Mouse (Mus musculus) liver, adult 2 months (tissue): Measurements from ENCODE around the gene Cuedc1.

ENCODE experiments used
- CTCF ChIP-seq: fragments of 200-500 bp; IDR thresholded peaks from 2 replicates; pipeline ENCODE4 v1.5.1; 2011; ENCODE audit warnings: low read depth, low read length, control low read depth
- POLR2A ChIP-seq: fragments of 200-500 bp; IDR thresholded peaks from 2 replicates; pipeline ENCODE4 v1.6.1; 2011; ENCODE audit warnings: low read length, control low read depth; ENCODE audit not compliant: insufficient read depth; ENCODE audit errors: extremely low read depth

DNA sequence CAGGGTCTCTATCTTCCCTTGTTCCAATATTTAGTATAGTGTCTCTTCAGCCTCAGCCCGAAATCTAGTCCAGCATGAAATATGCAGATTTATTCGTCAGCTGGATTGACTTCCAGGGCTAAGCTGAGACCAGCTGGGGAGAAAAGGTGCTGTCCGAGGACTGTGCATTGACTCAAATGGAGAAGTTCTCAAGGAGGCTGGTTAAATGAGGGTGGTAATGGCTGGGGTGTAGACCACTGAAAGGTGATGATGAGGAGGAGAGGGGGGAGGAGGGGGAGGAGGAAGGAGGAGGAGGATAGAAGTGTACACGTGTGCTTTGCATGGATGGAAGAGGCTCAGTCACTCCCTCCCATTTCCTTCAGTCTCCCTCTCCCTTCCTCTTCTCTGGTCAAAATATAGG is 46.2 kb downstream of the Cuedc1 start:
- no peak for TF ChIP-seq CTCF
- TF ChIP-seq POLR2A = no peak
